Mouse (Mus musculus) heart, postnatal 0 days (tissue): ENCODE measurements at regions not wholly inside any gene's neighbourhood (a gene's known extent, or its start where the extent isn't known, plus 50 kb on each side); places are given as distances from the start of the nearest gene placed in this dataset.

Source experiments
- CTCF ChIP-seq: IDR thresholded peaks from 2 replicates; pipeline ENCODE4 v1.5.1; 2016; ENCODE audit warnings: antibody characterized with exemption, control low read depth, low read depth
- EP300 ChIP-seq: IDR thresholded peaks from 2 replicates; pipeline ENCODE4 v1.6.1; 2016; ENCODE audit warnings: antibody characterized with exemption, low read depth

- TF ChIP-seq CTCF (peak; percentile 27), EP300 (no peak)
Observed at GRCm38 (mm10) chr16:62562051-62562450, 224.6 kb downstream of the Nsun3 start.
